Mouse (Mus musculus) embryonic facial prominence, embryonic 11.5 days (tissue): Measurements from ENCODE around the gene Slc7a6. TPM values are rescaled to one million over a fixed set of nuclear protein-coding genes. Genes with fewer than 3 reads are reported as not detected.

Experiments
- ATAC-seq: fragments of 200-750 bp; cut with Nextera tagmentation; replicated peaks from 2 replicates; pipeline ENCODE4 v1.8.0; 2017; ENCODE audit warnings: low read depth; ENCODE audit not compliant: insufficient number of reproducible peaks, low FRiP score, low TSS enrichment
- DNase-seq: peaks from one replicate; pipeline ENCODE4 v3.0.0-alpha.2; 2015; ENCODE audit warnings: low spot score
- H3K27ac ChIP-seq: fragments of 300-500 bp; sonication (generic); replicated peaks from 2 replicates; pipeline ENCODE4 v1.5.1; 2014; ENCODE audit warnings: mild to moderate bottlenecking, low read depth, low read length, control low read depth
- H3K27me3 ChIP-seq: fragments of 300-500 bp; sonication (generic); 2 replicates; pipeline ENCODE4 v1.6.1; 2014; ENCODE audit warnings: mild to moderate bottlenecking, low read length, moderate library complexity, mixed read lengths; ENCODE audit not compliant: control insufficient read depth, insufficient read depth
- H3K36me3 ChIP-seq: fragments of 300-500 bp; sonication (generic); replicated peaks from 2 replicates; pipeline ENCODE4 v1.6.1; 2014; ENCODE audit warnings: low read depth, mild to moderate bottlenecking, low read length, moderate library complexity, mixed read lengths; ENCODE audit not compliant: control insufficient read depth, insufficient read depth
- H3K4me1 ChIP-seq: fragments of 300-500 bp; sonication (generic); 2 replicates; pipeline ENCODE4 v1.6.1; 2014; ENCODE audit warnings: low read length, mixed read lengths; ENCODE audit not compliant: control insufficient read depth, insufficient read depth
- H3K4me2 ChIP-seq: fragments of 300-500 bp; sonication (generic); 2 replicates; pipeline ENCODE4 v1.6.1; 2014; ENCODE audit warnings: low read depth, mild to moderate bottlenecking, control low read depth, low read length, moderate library complexity
- H3K4me3 ChIP-seq: fragments of 300-500 bp; sonication (generic); 2 replicates; pipeline ENCODE4 v1.5.1; 2014; ENCODE audit warnings: low read depth, low read length, control low read depth
- H3K9ac ChIP-seq: fragments of 300-500 bp; sonication (generic); replicated peaks from 2 replicates; pipeline ENCODE4 v1.6.1; 2014; ENCODE audit warnings: mild to moderate bottlenecking, control low read depth, low read length
- H3K9me3 ChIP-seq: fragments of 300-500 bp; sonication (generic); replicated peaks from 2 replicates; pipeline ENCODE4 v1.6.1; 2016; ENCODE audit warnings: mild to moderate bottlenecking, low read length, inconsistent platforms, mixed read lengths; ENCODE audit not compliant: control insufficient read depth
- WGBS: fragments of 180-500 bp; shearing (Covaris S2); extraction: QIAGEN DNeasy Blood & Tissue Kit; methylation state at CpG from one replicate; pipeline ENCODE4 v1.1.7; 2014; 5-methylcytosine and 5-hydroxymethylcytosine counted together
- polyA plus RNA-seq: library from polyadenylated mRNA; unstranded; fragments of >200 nt; fragmentation: Nextera tagmentation; extraction: Ambion mirVana; gene quantifications from 2 replicates; pipeline ENCODE4 v1.2.1, GENCODE M21; 2014

The Slc7a6 gene
- polyA plus RNA-seq, 1 experiment from 2014 or later: 82.4 TPM

GRCm38 (mm10) chr8:106231536-106231935 is 62.9 kb downstream of the Slc7a6 start:
- no peak overlapping the region for H3K9ac ChIP-seq
- no peak for ATAC-seq
- DNase-seq: peak; percentile 9
- peaks cover 4% of the 10 kb centered on the region; the same call in 1 of the 2 replicates for H3K36me3 ChIP-seq
- no peaks in the 10 kb centered on the region for H3K27me3 ChIP-seq
- WGBS: 73% methylated on average over 7 of the region's 7 CpGs
- H3K4me2 ChIP-seq: no peak overlapping the region
- H3K4me1 ChIP-seq: no peaks in the 10 kb centered on the region
- H3K27ac ChIP-seq: no peak overlapping the region
- no peak overlapping the region for H3K4me3 ChIP-seq
- H3K9me3 ChIP-seq: no peaks in the 10 kb centered on the region

- no peak for ATAC-seq
- no peaks in the 10 kb centered on the region for H3K9me3 ChIP-seq
- no peak overlapping the region for H3K9ac ChIP-seq
- no peak overlapping the region for H3K4me2 ChIP-seq
- no peaks in the 10 kb centered on the region for H3K27me3 ChIP-seq
- WGBS: 74% methylated on average over 3 of the region's 3 CpGs
- no peaks in the 10 kb centered on the region for H3K4me1 ChIP-seq
- no peak overlapping the region for H3K27ac ChIP-seq
- H3K36me3 ChIP-seq: peaks cover 4% of the 10 kb centered on the region; the same call in 1 of the 2 replicates
- DNase-seq: no peak
- no peak overlapping the region for H3K4me3 ChIP-seq
These were observed 64.1 kb downstream of the Slc7a6 start for GRCm38 (mm10) chr8:106232751-106233150.

GRCm38 (mm10) chr8:106234567-106235261 is 66.1 kb downstream of the Slc7a6 start:
- Histone ChIP-seq H3K4me3 (no peak overlapping the region), H3K4me1 (no peaks in the 10 kb centered on the region), H3K9ac (no peak overlapping the region), H3K4me2 (no peak overlapping the region), H3K27me3 (no peaks in the 10 kb centered on the region), H3K27ac (no peak overlapping the region), H3K9me3 (no peaks in the 10 kb centered on the region), H3K36me3 (no peaks in the 10 kb centered on the region)
- ATAC-seq: no peak
- no peak for DNase-seq
- WGBS: 91% methylated on average over 17 of the region's 17 CpGs

GRCm38 (mm10) chr8:106237106-106237505 is 68.4 kb downstream of the Slc7a6 start:
- Histone ChIP-seq H3K36me3 (no peaks in the 10 kb centered on the region), H3K4me2 (no peak overlapping the region), H3K4me3 (no peak overlapping the region), H3K9ac (no peak overlapping the region), H3K27ac (no peak overlapping the region), H3K4me1 (no peaks in the 10 kb centered on the region), H3K9me3 (no peaks in the 10 kb centered on the region), H3K27me3 (no peaks in the 10 kb centered on the region)
- DNase-seq (no peak), ATAC-seq (no peak)
- 96% methylated on average over 5 of the region's 5 CpGs for WGBS

Other genes with a start within 250 kb of the Slc7a6 start
- 0.58 and 0.59 TPM in 2 replicates for gene Ctrl, start 235.0 kb upstream of the Slc7a6 start, polyA plus RNA-seq
- gene Psmb10, start 230.4 kb upstream of the Slc7a6 start, polyA plus RNA-seq: 23.1 and 24.1 TPM in 2 replicates
- 0.84 and 1.1 TPM in 2 replicates for gene Lcat, start 225.5 kb upstream of the Slc7a6 start, polyA plus RNA-seq
- gene Slc12a4, start 202.8 kb upstream of the Slc7a6 start, polyA plus RNA-seq: 16.8 and 19.0 TPM in 2 replicates
- gene Dpep3, start 189.4 kb upstream of the Slc7a6 start, polyA plus RNA-seq: not detected in 2 replicates
- 17.0 and 17.7 TPM in 2 replicates for gene Dus2, start 177.5 kb upstream of the Slc7a6 start, polyA plus RNA-seq
- gene Dpep2nb, start 162.9 kb upstream of the Slc7a6 start, polyA plus RNA-seq: not detected in 2 replicates
- 18.7 and 20.5 TPM in 2 replicates for gene Ddx28, start 157.0 kb upstream of the Slc7a6 start, polyA plus RNA-seq
- gene Nfatc3, start 110.0 kb upstream of the Slc7a6 start, polyA plus RNA-seq: 5.1 and 5.4 TPM in 2 replicates
- gene Esrp2, start 31.9 kb upstream of the Slc7a6 start, polyA plus RNA-seq: 4.1 and 6.7 TPM in 2 replicates
- gene Pla2g15, start 18.5 kb upstream of the Slc7a6 start, polyA plus RNA-seq: 6.6 and 8.7 TPM in 2 replicates
- gene Slc7a6os, start 42.1 kb downstream of the Slc7a6 start, polyA plus RNA-seq: 43.8 and 46.7 TPM in 2 replicates
- gene Prmt7, start 42.1 kb downstream of the Slc7a6 start, polyA plus RNA-seq: 62.6 and 62.7 TPM in 2 replicates
- 2.0 and 2.9 TPM in 2 replicates for gene Smpd3, start 169.1 kb downstream of the Slc7a6 start, polyA plus RNA-seq
- gene Zfp90, start 246.5 kb downstream of the Slc7a6 start, polyA plus RNA-seq: 33.5 and 34.8 TPM in 2 replicates